Mouse (Mus musculus) spleen, adult 2 months (tissue): ENCODE results near the gene Uqcrh.

ENCODE experiments used
- CTCF ChIP-seq: fragments of 200-500 bp; IDR thresholded peaks from 2 replicates; pipeline ENCODE4 v1.5.1; 2011; ENCODE audit warnings: mild to moderate bottlenecking, inconsistent platforms; ENCODE audit not compliant: insufficient read depth, insufficient read length, insufficient replicate concordance; ENCODE audit errors: extremely low read depth
- POLR2A ChIP-seq: fragments of 200-500 bp; IDR thresholded peaks from 2 replicates; pipeline ENCODE4 v1.6.1; 2011; ENCODE audit warnings: low read depth, low read length, inconsistent platforms

- TF ChIP-seq CTCF (no peak), POLR2A (no peak)
These were observed 661 bp downstream of the Uqcrh start for GRCm38 (mm10) chr4:116074145-116074675.
